8 mouse cellular contexts compared by ENCODE assay signal in the genomic region with DNA sequence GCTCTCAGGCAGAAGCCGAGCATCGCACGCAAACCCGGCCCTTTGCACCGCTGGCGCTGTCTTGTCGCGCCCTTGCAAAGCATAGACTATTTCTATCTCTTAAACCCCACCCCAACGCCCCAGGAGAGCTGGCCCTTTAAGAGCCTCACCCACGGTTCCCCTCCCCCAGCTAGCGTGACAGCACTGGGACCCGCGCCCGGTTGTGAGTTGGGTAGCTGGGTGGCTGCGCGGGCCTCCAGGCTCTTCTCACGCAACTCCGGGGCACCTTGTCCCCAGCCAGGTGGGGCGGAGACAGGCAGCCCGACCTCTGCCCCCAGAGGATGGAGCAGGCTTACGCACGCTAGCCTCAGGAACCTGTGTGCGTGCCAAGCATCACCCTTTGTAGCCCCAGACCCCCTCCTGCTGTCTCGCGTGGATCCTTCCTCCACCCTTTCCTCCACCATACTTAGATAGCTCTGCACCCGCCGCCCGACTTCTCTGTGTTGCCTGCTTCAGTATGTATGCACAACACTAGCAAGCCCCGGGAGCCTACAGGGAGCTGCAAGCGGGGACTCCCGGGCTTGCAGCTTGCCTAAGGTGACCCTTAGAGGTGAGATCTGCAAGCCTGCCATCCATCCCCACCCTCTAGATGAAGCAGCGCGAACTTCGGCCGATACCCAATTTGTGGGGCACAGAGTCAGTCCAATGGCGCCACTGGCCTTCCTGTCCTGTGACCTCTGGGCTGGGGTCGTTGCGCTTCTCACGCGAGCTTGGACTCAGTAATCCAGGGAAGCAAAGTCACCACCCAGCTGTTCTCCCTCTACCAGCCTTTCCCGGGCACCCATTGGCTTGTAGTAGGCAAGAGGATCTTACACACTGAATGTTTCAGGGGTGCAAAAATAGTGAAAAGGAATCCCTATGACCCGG. TPM values are rescaled to one million over a fixed set of nuclear protein-coding genes. Genes with fewer than 3 reads are reported as not detected.
DNase-seq lines count a peak whose midpoint lies in the region; ATAC-seq lines count a peak whose summit lies in the region.

No protein-coding gene starts in this region.

- H3K27ac ChIP-seq in embryonic facial prominence, embryonic 14.5 days (replicated peaks; ENCODE audit: low read depth, low read length): no peak overlapping the region
- no peak overlapping the region for H3K27ac ChIP-seq in heart, embryonic 11.5 days (ENCODE audit: low read depth, low read length)
- no peak overlapping the region for H3K27ac ChIP-seq in kidney, embryonic 14.5 days (ENCODE audit: low read depth, low read length)
- no peak overlapping the region for H3K27ac ChIP-seq in limb, embryonic 13.5 days
- H3K27ac ChIP-seq in midbrain, embryonic 15.5 days: 0 out of 2 replicates have a peak overlapping the region, but pooled peaks have one; percentile 15

- H3K4me1 ChIP-seq in embryonic facial prominence, embryonic 14.5 days (ENCODE audit: control insufficient read depth, insufficient read depth, low read length): peaks cover 5% of the 10 kb centered on the region; the same call in 1 of the 2 replicates
- H3K4me1 ChIP-seq in heart, embryonic 11.5 days (ENCODE audit: control insufficient read depth, insufficient read depth, low read length): peaks cover 8% of the 10 kb centered on the region; the same call in 1 of the 2 replicates
- peaks cover 12% of the 10 kb centered on the region; the same call in 1 of the 2 replicates for H3K4me1 ChIP-seq in kidney, embryonic 14.5 days (ENCODE audit: control insufficient read depth, insufficient read depth, low read length)
- peaks cover 13% of the 10 kb centered on the region for H3K4me1 ChIP-seq in limb, embryonic 13.5 days
- peaks cover 15% of the 10 kb centered on the region for H3K4me1 ChIP-seq in midbrain, embryonic 15.5 days

- peak overlapping the region; percentile 44 for H3K4me3 ChIP-seq in embryonic facial prominence, embryonic 14.5 days (ENCODE audit: low read depth, low read length)
- H3K4me3 ChIP-seq in heart, embryonic 11.5 days (ENCODE audit: low read depth, low read length): peak overlapping the region; percentile 50
- H3K4me3 ChIP-seq in kidney, embryonic 14.5 days (ENCODE audit: low read length): peak overlapping the region; percentile 39
- peak overlapping the region; percentile 45 for H3K4me3 ChIP-seq in limb, embryonic 13.5 days
- peak overlapping the region; percentile 50 for H3K4me3 ChIP-seq in midbrain, embryonic 15.5 days

- 0 out of 2 replicates have a peak, but pooled peaks have one; percentile 53 for ATAC-seq in embryonic facial prominence, embryonic 14.5 days (ENCODE audit: low read depth)
- ATAC-seq in heart, embryonic 11.5 days (replicated peaks; ENCODE audit: insufficient number of reproducible peaks, low FRiP score, low TSS enrichment): no peak
- ATAC-seq in kidney, embryonic 14.5 days (ENCODE audit: low FRiP score, low TSS enrichment): peak; percentile 52
- no peak for ATAC-seq in limb, embryonic 13.5 days (ENCODE audit: low FRiP score, low read depth)
- ATAC-seq in midbrain, embryonic 15.5 days (replicated peaks): peak; percentile 83

- DNase-seq in ovary, postnatal 36 days (ENCODE audit: low spot score): peak; percentile 20
- DNase-seq in ovary, postnatal 14 days (ENCODE audit: low spot score): no peak
- peak; percentile 57 for DNase-seq in embryonic facial prominence, embryonic 14.5 days (ENCODE audit: low spot score)
- DNase-seq in thymus, postnatal 14 days: peak; percentile 22

- H3K9me3 ChIP-seq in embryonic facial prominence, embryonic 14.5 days (ENCODE audit: control insufficient read depth, low read length): no peaks in the 10 kb centered on the region
- H3K9me3 ChIP-seq in heart, embryonic 11.5 days (replicated peaks; ENCODE audit: control insufficient read depth, low read length): no peaks in the 10 kb centered on the region
- H3K9me3 ChIP-seq in kidney, embryonic 14.5 days (ENCODE audit: control insufficient read depth, low read length): no peaks in the 10 kb centered on the region
- no peaks in the 10 kb centered on the region for H3K9me3 ChIP-seq in limb, embryonic 13.5 days
- H3K9me3 ChIP-seq in midbrain, embryonic 15.5 days: no peaks in the 10 kb centered on the region

- WGBS in embryonic facial prominence, embryonic 14.5 days: under 1% methylated on average over 38 of the region's 42 CpGs
- 1% methylated on average over 42 of the region's 42 CpGs for WGBS in heart, embryonic 11.5 days (ENCODE audit: insufficient replicate concordance)
- WGBS in kidney, embryonic 14.5 days: under 1% methylated on average over 42 of the region's 42 CpGs
- 1% methylated on average over 42 of the region's 42 CpGs for WGBS in limb, embryonic 13.5 days
- WGBS in midbrain, embryonic 15.5 days: under 1% methylated on average over 42 of the region's 42 CpGs

- no peaks in the 10 kb centered on the region for H3K36me3 ChIP-seq in embryonic facial prominence, embryonic 14.5 days (ENCODE audit: control insufficient read depth, insufficient read depth, low read length)
- H3K36me3 ChIP-seq in heart, embryonic 11.5 days (ENCODE audit: control insufficient read depth, insufficient read depth, low read length): no peaks in the 10 kb centered on the region
- H3K36me3 ChIP-seq in kidney, embryonic 14.5 days (ENCODE audit: control insufficient read depth, insufficient read depth, low read length): no peaks in the 10 kb centered on the region
- H3K36me3 ChIP-seq in limb, embryonic 13.5 days: no peaks in the 10 kb centered on the region
- H3K36me3 ChIP-seq in midbrain, embryonic 15.5 days (replicated peaks): no peaks in the 10 kb centered on the region

- peak overlapping the region; percentile 73 for H3K4me2 ChIP-seq in embryonic facial prominence, embryonic 14.5 days (ENCODE audit: low read depth, low read length)
- peak overlapping the region; percentile 83 for H3K4me2 ChIP-seq in heart, embryonic 11.5 days
- peak overlapping the region; percentile 71 for H3K4me2 ChIP-seq in kidney, embryonic 14.5 days (replicated peaks; ENCODE audit: low read depth, low read length)
- peak overlapping the region; percentile 74 for H3K4me2 ChIP-seq in limb, embryonic 13.5 days (replicated peaks)
- peak overlapping the region; percentile 96 for H3K4me2 ChIP-seq in midbrain, embryonic 15.5 days

- H3K9ac ChIP-seq in embryonic facial prominence, embryonic 14.5 days (ENCODE audit: low read depth, low read length): peak overlapping the region; percentile 53
- H3K9ac ChIP-seq in heart, embryonic 11.5 days (ENCODE audit: low read depth, low read length): peak overlapping the region; percentile 39
- peak overlapping the region; percentile 32 for H3K9ac ChIP-seq in kidney, embryonic 14.5 days (ENCODE audit: low read depth, low read length)
- H3K9ac ChIP-seq in limb, embryonic 13.5 days: peak overlapping the region; percentile 62
- peak overlapping the region; percentile 65 for H3K9ac ChIP-seq in midbrain, embryonic 15.5 days

- H3K27me3 ChIP-seq in embryonic facial prominence, embryonic 14.5 days (replicated peaks; ENCODE audit: control insufficient read depth, insufficient read depth, low read length): peaks cover 31% of the 10 kb centered on the region
- H3K27me3 ChIP-seq in heart, embryonic 11.5 days (ENCODE audit: control insufficient read depth, insufficient read depth, low read length): peaks cover 26% of the 10 kb centered on the region
- H3K27me3 ChIP-seq in kidney, embryonic 14.5 days (ENCODE audit: control insufficient read depth, insufficient read depth, low read length): peaks cover 20% of the 10 kb centered on the region
- peaks cover 56% of the 10 kb centered on the region for H3K27me3 ChIP-seq in limb, embryonic 13.5 days
- H3K27me3 ChIP-seq in midbrain, embryonic 15.5 days (replicated peaks): peaks cover 10% of the 10 kb centered on the region

RNA-seq across cellular contexts. Expression of a gene that starts 8.9 kb away (rescaled TPM):
- 0.08 TPM in 1 of 2 replicates, not detected in the other for polyA plus RNA-seq in embryonic facial prominence, embryonic 14.5 days (2014; fragmentation: Nextera tagmentation; extraction: Ambion mirVana)
- not detected in 2 replicates for polyA plus RNA-seq in heart, embryonic 11.5 days (2014; fragmentation: Nextera tagmentation; extraction: Ambion mirVana)
- 0.08 and 0.11 TPM in 2 replicates for polyA plus RNA-seq in kidney, embryonic 14.5 days (2014; fragmentation: Nextera tagmentation; extraction: Ambion mirVana)
- not detected in 2 replicates for polyA plus RNA-seq in limb, embryonic 13.5 days (2015; fragmentation: Nextera tagmentation; extraction: Ambion mirVana)
- 0.17 TPM in 1 of 2 replicates, not detected in the other for polyA plus RNA-seq in midbrain, embryonic 15.5 days (2015; fragmentation: Nextera tagmentation; extraction: Ambion mirVana)

RNA-seq across cellular contexts. Expression of a gene that starts 11.7 kb away (rescaled TPM):
- 22.1 and 25.0 TPM in 2 replicates for polyA plus RNA-seq in embryonic facial prominence, embryonic 14.5 days (2014; fragmentation: Nextera tagmentation; extraction: Ambion mirVana)
- 14.3 and 15.5 TPM in 2 replicates for polyA plus RNA-seq in heart, embryonic 11.5 days (2014; fragmentation: Nextera tagmentation; extraction: Ambion mirVana)
- 20.7 and 24.1 TPM in 2 replicates for polyA plus RNA-seq in kidney, embryonic 14.5 days (2014; fragmentation: Nextera tagmentation; extraction: Ambion mirVana)
- polyA plus RNA-seq in limb, embryonic 13.5 days (2015; fragmentation: Nextera tagmentation; extraction: Ambion mirVana): 39.3 TPM in 2 replicates
- polyA plus RNA-seq in midbrain, embryonic 15.5 days (2015; fragmentation: Nextera tagmentation; extraction: Ambion mirVana): 35.7 and 36.8 TPM in 2 replicates

RNA-seq across cellular contexts. Expression of a gene that starts 13.1 kb away (rescaled TPM):
- not detected in 2 replicates for polyA plus RNA-seq in embryonic facial prominence, embryonic 14.5 days (2014; fragmentation: Nextera tagmentation; extraction: Ambion mirVana)
- not detected in 2 replicates for polyA plus RNA-seq in heart, embryonic 11.5 days (2014; fragmentation: Nextera tagmentation; extraction: Ambion mirVana)
- polyA plus RNA-seq in kidney, embryonic 14.5 days (2014; fragmentation: Nextera tagmentation; extraction: Ambion mirVana): not detected in 2 replicates
- not detected in 2 replicates for polyA plus RNA-seq in limb, embryonic 13.5 days (2015; fragmentation: Nextera tagmentation; extraction: Ambion mirVana)
- polyA plus RNA-seq in midbrain, embryonic 15.5 days (2015; fragmentation: Nextera tagmentation; extraction: Ambion mirVana): not detected in 2 replicates

RNA-seq across cellular contexts. Expression of a gene that starts 43.2 kb away (rescaled TPM):
- polyA plus RNA-seq in embryonic facial prominence, embryonic 14.5 days (2014; fragmentation: Nextera tagmentation; extraction: Ambion mirVana): 25.7 and 26.6 TPM in 2 replicates
- 15.9 and 18.6 TPM in 2 replicates for polyA plus RNA-seq in heart, embryonic 11.5 days (2014; fragmentation: Nextera tagmentation; extraction: Ambion mirVana)
- polyA plus RNA-seq in kidney, embryonic 14.5 days (2014; fragmentation: Nextera tagmentation; extraction: Ambion mirVana): 24.3 and 26.1 TPM in 2 replicates
- 32.6 and 32.7 TPM in 2 replicates for polyA plus RNA-seq in limb, embryonic 13.5 days (2015; fragmentation: Nextera tagmentation; extraction: Ambion mirVana)
- 36.8 and 39.9 TPM in 2 replicates for polyA plus RNA-seq in midbrain, embryonic 15.5 days (2015; fragmentation: Nextera tagmentation; extraction: Ambion mirVana)

Comparison
In these comparisons a context has a peak if more than half of its experiments do, and no peak if none do; other contexts are left out.
1. ATAC-seq: peak in embryonic facial prominence, embryonic 14.5 days (single experiment), kidney, embryonic 14.5 days (single experiment) and midbrain, embryonic 15.5 days (single experiment); none in heart, embryonic 11.5 days (single experiment) and limb, embryonic 13.5 days (single experiment).
2. Peak in every context shown above with its lines, with median percentiles within 50 percentile points of each other: H3K4me2 ChIP-seq, H3K4me3 ChIP-seq and H3K9ac ChIP-seq.